Mouse (Mus musculus): ENCODE data around the gene Cidec.

The Cidec gene

DNA sequence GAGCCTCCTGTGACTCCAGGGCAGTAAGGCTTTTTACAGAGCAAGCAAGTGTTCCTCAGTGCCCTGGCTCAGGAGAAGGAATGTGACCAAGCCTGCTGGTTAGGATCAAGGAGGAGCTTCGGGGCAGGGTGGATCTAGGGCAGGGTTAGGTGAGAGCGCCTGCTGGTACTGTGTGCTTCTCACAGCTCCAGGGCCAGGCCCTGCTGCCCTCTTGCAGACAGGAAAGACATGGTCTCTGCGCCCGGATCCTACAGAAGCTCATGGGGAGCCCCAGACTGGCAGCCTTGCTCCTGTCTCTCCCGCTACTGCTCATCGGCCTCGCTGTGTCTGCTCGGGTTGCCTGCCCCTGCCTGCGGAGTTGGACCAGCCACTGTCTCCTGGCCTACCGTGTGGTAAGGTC lies 23.1 kb upstream of the Cidec start:
- TF ChIP-seq POU5F1 (IDR thresholded peaks at IDR 0.05; ENCODE audit: borderline replicate concordance, low read length) (no peak), NANOG (IDR thresholded peaks at IDR 0.05; ENCODE audit: borderline replicate concordance, low read length) (no peak), CTCF (conservative IDR thresholded peaks at IDR 0.05; ENCODE audit: low read length) (no peak)

GRCm38 (mm10) chr6:113457952-113458534 lies 22.5 kb upstream of the Cidec start, which contains the start of gene Il17re:
Il17re (plus strand) TSS chr6:113458484.
- Histone ChIP-seq H3K36me3 (ENCODE audit: insufficient read depth, low read length) (no peaks in the 10 kb centered on the region), H3K27me3 (ENCODE audit: insufficient read depth, low read length) (peaks cover 28% of the 10 kb centered on the region), H3K4me3 (replicated peaks; ENCODE audit: low read length) (peak within 1 kb of the TSS; percentile 45), H3K9me3 (ENCODE audit: low read length) (no peaks in the 10 kb centered on the region), H3K4me1 (replicated peaks; ENCODE audit: low read depth, low read length) (peaks cover 20% of the 10 kb centered on the region)
- TF ChIP-seq POU5F1 (IDR thresholded peaks at IDR 0.05; ENCODE audit: borderline replicate concordance, low read length) (no peak), CTCF (conservative IDR thresholded peaks at IDR 0.05; ENCODE audit: low read length) (no peak)

More for the DNA sequence above, 23.1 kb upstream of the Cidec start:
- peak overlapping the region; percentile 45 for H3K4me3 ChIP-seq (replicated peaks; ENCODE audit: low read length)
- H3K36me3 ChIP-seq (ENCODE audit: insufficient read depth, low read length): no peaks in the 10 kb centered on the region
- peaks cover 20% of the 10 kb centered on the region for H3K4me1 ChIP-seq (replicated peaks; ENCODE audit: low read depth, low read length)
- H3K9me3 ChIP-seq (ENCODE audit: low read length): no peaks in the 10 kb centered on the region
- peaks cover 29% of the 10 kb centered on the region for H3K27me3 ChIP-seq (ENCODE audit: insufficient read depth, low read length)

- TF ChIP-seq NANOG (IDR thresholded peaks at IDR 0.05; ENCODE audit: borderline replicate concordance, low read length): no peak
- no peak for TF ChIP-seq POU5F1 (IDR thresholded peaks at IDR 0.05; ENCODE audit: borderline replicate concordance, low read length)
- no peak for TF ChIP-seq CTCF (conservative IDR thresholded peaks at IDR 0.05; ENCODE audit: low read length)
- peaks cover 20% of the 10 kb centered on the region for H3K4me1 ChIP-seq (replicated peaks; ENCODE audit: low read depth, low read length)
- no peaks in the 10 kb centered on the region for H3K9me3 ChIP-seq (ENCODE audit: low read length)
- H3K27me3 ChIP-seq (ENCODE audit: insufficient read depth, low read length): peaks cover 28% of the 10 kb centered on the region
- no peak overlapping the region for H3K4me3 ChIP-seq (replicated peaks; ENCODE audit: low read length)
- H3K36me3 ChIP-seq (ENCODE audit: insufficient read depth, low read length): no peaks in the 10 kb centered on the region
Observed at GRCm38 (mm10) chr6:113455007-113455406, 19.4 kb upstream of the Cidec start.

DNA sequence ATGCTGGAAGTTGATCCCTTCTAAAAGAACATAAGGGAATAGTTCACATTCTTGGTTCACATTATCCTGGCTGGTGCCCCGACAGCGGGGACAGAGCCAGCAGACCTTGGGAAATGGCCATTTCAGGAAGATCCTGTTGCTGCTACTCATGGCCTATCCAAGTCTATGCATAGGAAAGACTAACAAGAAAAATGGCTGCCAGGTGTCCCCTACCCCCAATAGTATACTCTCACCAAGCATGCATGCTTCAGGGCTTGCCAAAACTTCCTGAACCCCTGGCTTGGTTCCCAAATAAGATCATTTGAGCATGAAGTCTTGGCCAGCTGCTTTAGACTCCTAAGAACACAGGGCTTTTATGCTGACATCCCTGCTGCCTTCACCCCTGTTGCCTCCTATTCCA lies 16.3 kb upstream of the Cidec start:
- H3K4me1 ChIP-seq (replicated peaks; ENCODE audit: low read depth, low read length): peaks cover 11% of the 10 kb centered on the region; the same call in 1 of the 2 replicates
- peaks cover 24% of the 10 kb centered on the region for H3K36me3 ChIP-seq (ENCODE audit: insufficient read depth, low read length)
- no peaks in the 10 kb centered on the region for H3K9me3 ChIP-seq (ENCODE audit: low read length)
- H3K4me3 ChIP-seq (replicated peaks; ENCODE audit: low read length): no peak overlapping the region
- TF ChIP-seq NANOG (IDR thresholded peaks at IDR 0.05; ENCODE audit: borderline replicate concordance, low read length): no peak
- no peak for TF ChIP-seq CTCF (conservative IDR thresholded peaks at IDR 0.05; ENCODE audit: low read length)
- TF ChIP-seq POU5F1 (IDR thresholded peaks at IDR 0.05; ENCODE audit: borderline replicate concordance, low read length): no peak
- peaks cover 12% of the 10 kb centered on the region; the same call in 1 of the 2 replicates for H3K27me3 ChIP-seq (ENCODE audit: insufficient read depth, low read length)

- H3K4me1 ChIP-seq (replicated peaks; ENCODE audit: low read depth, low read length): peaks cover 38% of the 10 kb centered on the region
- no peaks in the 10 kb centered on the region for H3K9me3 ChIP-seq (ENCODE audit: low read length)
- H3K27me3 ChIP-seq (ENCODE audit: insufficient read depth, low read length): peaks cover 5% of the 10 kb centered on the region; the same call in 1 of the 2 replicates
- H3K36me3 ChIP-seq (ENCODE audit: insufficient read depth, low read length): peaks cover 48% of the 10 kb centered on the region
- H3K4me3 ChIP-seq (replicated peaks; ENCODE audit: low read length): no peak overlapping the region
- TF ChIP-seq POU5F1 (IDR thresholded peaks at IDR 0.05; ENCODE audit: borderline replicate concordance, low read length) (no peak), NANOG (IDR thresholded peaks at IDR 0.05; ENCODE audit: borderline replicate concordance, low read length) (no peak), CTCF (conservative IDR thresholded peaks at IDR 0.05; ENCODE audit: low read length) (no peak)
Observed at GRCm38 (mm10) chr6:113447639-113448038, 12.1 kb upstream of the Cidec start.

DNA sequence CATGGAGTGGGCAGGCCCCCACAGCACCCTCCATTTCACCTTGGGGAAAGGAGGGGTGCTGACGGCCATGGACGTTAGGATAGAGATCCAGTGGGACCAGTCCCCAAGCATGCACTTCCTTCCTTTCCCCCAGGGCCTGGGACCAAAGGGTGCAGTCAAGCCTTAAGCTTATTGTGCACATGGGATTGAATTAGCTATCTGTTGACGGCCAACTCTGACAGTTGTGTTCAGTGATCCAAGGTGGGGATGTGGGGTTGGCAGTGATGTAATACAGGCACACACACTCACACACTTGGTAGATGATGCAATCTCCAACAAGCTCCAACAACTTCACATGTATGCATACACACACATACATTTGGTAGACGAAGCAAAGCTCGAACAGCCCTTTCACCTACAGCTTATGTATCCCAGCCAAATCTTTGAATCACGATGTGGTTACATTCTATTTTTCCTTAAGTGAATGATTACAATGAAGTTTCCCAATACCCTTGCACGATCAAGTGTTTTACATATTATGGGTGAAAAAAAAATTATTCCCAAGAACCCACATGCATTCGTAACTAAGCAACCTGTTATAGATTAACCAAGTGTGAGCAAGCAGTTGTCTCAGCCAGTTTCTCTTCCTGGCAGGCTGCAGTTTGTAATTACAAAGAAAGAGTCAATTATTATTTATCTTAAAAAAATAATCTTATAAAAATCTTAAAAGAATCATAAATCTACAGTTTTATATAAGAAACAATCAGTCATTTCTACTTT lies 8.8 kb upstream of the Cidec start:
- Histone ChIP-seq H3K4me3 (replicated peaks; ENCODE audit: low read length) (no peak overlapping the region), H3K27me3 (ENCODE audit: insufficient read depth, low read length) (no peaks in the 10 kb centered on the region), H3K4me1 (replicated peaks; ENCODE audit: low read depth, low read length) (peaks cover 48% of the 10 kb centered on the region), H3K9me3 (ENCODE audit: low read length) (no peaks in the 10 kb centered on the region), H3K36me3 (ENCODE audit: insufficient read depth, low read length) (peaks cover 48% of the 10 kb centered on the region)
- TF ChIP-seq NANOG (IDR thresholded peaks at IDR 0.05; ENCODE audit: borderline replicate concordance, low read length): no peak
- no peak for TF ChIP-seq POU5F1 (IDR thresholded peaks at IDR 0.05; ENCODE audit: borderline replicate concordance, low read length)

DNA sequence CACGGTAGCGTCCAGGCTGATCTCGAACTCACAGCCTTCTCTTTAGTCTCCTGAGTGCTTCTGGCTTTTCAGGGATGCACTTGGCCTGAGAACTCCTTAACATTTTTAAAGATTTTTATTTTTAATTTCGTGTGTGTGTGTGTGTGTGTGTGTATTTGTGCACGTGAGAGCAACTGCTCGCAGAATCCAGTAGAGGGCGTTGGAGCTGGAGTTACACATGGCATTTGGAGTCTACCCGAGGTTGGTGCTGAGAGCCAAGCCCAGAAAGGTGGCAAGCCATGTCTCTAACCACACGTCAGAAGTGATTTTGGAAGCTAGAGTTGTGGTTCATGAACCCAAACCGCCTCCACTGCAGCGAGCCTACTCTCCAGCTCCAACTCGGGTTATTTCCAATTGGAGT lies 7.5 kb upstream of the Cidec start:
- TF ChIP-seq POU5F1 (IDR thresholded peaks at IDR 0.05; ENCODE audit: borderline replicate concordance, low read length): no peak
- TF ChIP-seq CTCF (conservative IDR thresholded peaks at IDR 0.05; ENCODE audit: low read length): peak; percentile 59
- H3K27me3 ChIP-seq (ENCODE audit: insufficient read depth, low read length): no peaks in the 10 kb centered on the region

DNA sequence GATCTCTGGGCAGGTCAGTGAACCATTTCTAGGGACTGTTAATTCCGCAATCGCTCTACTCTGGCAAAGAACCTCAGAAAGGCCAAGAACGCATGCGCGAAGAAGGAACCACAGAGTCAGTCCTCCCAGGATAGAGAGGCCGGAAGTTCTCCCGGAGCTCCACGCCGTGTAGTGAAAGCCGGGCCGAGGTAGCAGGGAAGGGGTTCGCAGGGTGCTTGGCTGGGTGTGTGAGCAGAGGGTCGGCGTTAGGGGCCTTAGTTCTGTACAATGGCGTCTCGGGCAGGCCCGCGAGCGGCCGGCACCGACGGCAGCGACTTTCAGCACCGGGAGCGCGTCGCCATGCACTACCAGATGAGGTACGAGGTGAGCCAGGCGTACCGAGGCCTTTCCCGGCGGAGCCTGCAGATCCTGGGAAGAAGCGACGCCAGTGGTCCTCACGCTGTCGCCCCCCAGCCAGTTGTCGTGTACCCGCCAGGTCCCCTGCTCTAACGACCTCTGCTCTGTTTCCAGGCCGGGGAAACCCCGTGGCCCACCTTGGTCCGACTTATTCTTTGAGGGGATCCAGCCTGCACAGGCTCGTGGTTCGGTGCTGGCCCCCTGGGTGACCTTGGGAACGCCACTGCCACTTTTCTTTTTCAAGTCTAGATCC lies 7.0 kb upstream of the Cidec start, which contains the start of gene Jagn1:
Jagn1 (plus strand) TSS at position 128 of the 649 bp plus-strand sequence.
- H3K4me3 ChIP-seq (replicated peaks; ENCODE audit: low read length): peak within 1 kb of the TSS; percentile 95
- peaks cover 48% of the 10 kb centered on the region for H3K4me1 ChIP-seq (replicated peaks; ENCODE audit: low read depth, low read length)
- H3K36me3 ChIP-seq (ENCODE audit: insufficient read depth, low read length): peaks cover 32% of the 10 kb centered on the region
- no peaks in the 10 kb centered on the region for H3K9me3 ChIP-seq (ENCODE audit: low read length)
- no peak for TF ChIP-seq CTCF (conservative IDR thresholded peaks at IDR 0.05; ENCODE audit: low read length)
- TF ChIP-seq NANOG (IDR thresholded peaks at IDR 0.05; ENCODE audit: borderline replicate concordance, low read length): no peak
- TF ChIP-seq POU5F1 (IDR thresholded peaks at IDR 0.05; ENCODE audit: borderline replicate concordance, low read length): no peak
- H3K27me3 ChIP-seq (ENCODE audit: insufficient read depth, low read length): no peaks in the 10 kb centered on the region

More for the DNA sequence above, 7.5 kb upstream of the Cidec start:
- no peaks in the 10 kb centered on the region for H3K9me3 ChIP-seq (ENCODE audit: low read length)
- peaks cover 48% of the 10 kb centered on the region for H3K4me1 ChIP-seq (replicated peaks; ENCODE audit: low read depth, low read length)
- peaks cover 37% of the 10 kb centered on the region for H3K36me3 ChIP-seq (ENCODE audit: insufficient read depth, low read length)
- H3K4me3 ChIP-seq (replicated peaks; ENCODE audit: low read length): peak overlapping the region; percentile 95
